Mouse (Mus musculus) neural tube, embryonic 13.5 days (tissue): ENCODE data around the gene Uqcc1. TPM values are rescaled to one million over a fixed set of nuclear protein-coding genes. Genes with fewer than 3 reads are reported as not detected.

ENCODE experiments used
- ATAC-seq: fragments of 200-750 bp; cut with Nextera tagmentation; 2 replicates; pipeline ENCODE4 v1.8.0; 2017; ENCODE audit warnings: low read depth, mild to moderate bottlenecking, moderate TSS enrichment, moderate library complexity
- H3K27ac ChIP-seq: fragments of 300-500 bp; sonication (generic); replicated peaks from 2 replicates; pipeline ENCODE4 v1.5.1; 2015; ENCODE audit warnings: moderate library complexity, mild to moderate bottlenecking, inconsistent platforms
- H3K27me3 ChIP-seq: fragments of 300-500 bp; sonication (generic); 2 replicates; pipeline ENCODE4 v1.6.1; 2015; ENCODE audit warnings: mild to moderate bottlenecking, inconsistent platforms
- H3K36me3 ChIP-seq: fragments of 300-500 bp; sonication (generic); 2 replicates; pipeline ENCODE4 v1.6.1; 2015; ENCODE audit warnings: mild to moderate bottlenecking, inconsistent platforms
- H3K4me1 ChIP-seq: fragments of 300-500 bp; sonication (generic); replicated peaks from 2 replicates; pipeline ENCODE4 v1.6.1; 2015; ENCODE audit warnings: inconsistent platforms
- H3K4me2 ChIP-seq: fragments of 300-500 bp; sonication (generic); 2 replicates; pipeline ENCODE4 v1.6.1; 2015; ENCODE audit warnings: inconsistent platforms, mild to moderate bottlenecking, moderate library complexity
- H3K4me3 ChIP-seq: fragments of 300-500 bp; sonication (generic); 2 replicates; pipeline ENCODE4 v1.5.1; 2015; ENCODE audit warnings: mild to moderate bottlenecking, inconsistent platforms
- H3K9ac ChIP-seq: fragments of 300-500 bp; sonication (generic); 2 replicates; pipeline ENCODE4 v1.6.1; 2015; ENCODE audit warnings: moderate library complexity, mild to moderate bottlenecking, inconsistent platforms
- H3K9me3 ChIP-seq: fragments of 300-500 bp; sonication (generic); 2 replicates; pipeline ENCODE4 v1.6.1; 2016; ENCODE audit warnings: inconsistent platforms
- WGBS: fragments of 180-500 bp; shearing (Covaris S2); methylation state at CpG from one replicate; pipeline ENCODE4 v1.1.7; 2015; 5-methylcytosine and 5-hydroxymethylcytosine counted together
- polyA plus RNA-seq: library from polyadenylated mRNA; unstranded; fragments of >200 nt; fragmentation: Nextera tagmentation; extraction: Ambion mirVana; gene quantifications from 2 replicates; pipeline ENCODE4 v1.2.1, GENCODE M21; 2015

Uqcc1 gene
- polyA plus RNA-seq, 1 experiment from 2014 or later: 69.7 TPM

DNA sequence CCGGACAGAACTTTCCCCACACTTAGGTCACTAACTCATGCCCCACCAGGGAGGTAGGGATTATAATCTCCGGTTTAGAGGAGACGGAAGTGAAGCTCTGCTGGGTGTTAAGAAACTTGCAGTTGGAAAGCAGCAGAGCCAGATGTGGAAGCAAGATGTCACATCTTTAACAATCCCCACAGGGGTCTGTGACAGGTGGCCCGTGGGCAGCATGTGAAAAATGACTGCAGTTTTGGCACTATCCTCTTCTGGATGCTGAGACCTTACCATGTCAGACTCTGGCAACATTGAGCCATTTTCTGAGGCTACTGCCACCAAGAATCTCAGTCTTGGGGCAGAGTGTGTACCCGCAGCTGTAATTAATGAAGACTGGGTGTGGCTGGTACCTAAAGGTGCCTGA lies 126.1 kb downstream of the Uqcc1 start:
- H3K9me3 ChIP-seq: no peaks in the 10 kb centered on the region
- no peaks in the 10 kb centered on the region for H3K27me3 ChIP-seq
- no peak overlapping the region for H3K4me3 ChIP-seq
- no peak overlapping the region for H3K4me2 ChIP-seq
- WGBS: 70% methylated on average over 5 of the region's 5 CpGs
- H3K27ac ChIP-seq: no peak overlapping the region
- no peak overlapping the region for H3K9ac ChIP-seq
- ATAC-seq: no peak
- H3K4me1 ChIP-seq: peaks cover 5% of the 10 kb centered on the region
- peaks cover 74% of the 10 kb centered on the region for H3K36me3 ChIP-seq

DNA sequence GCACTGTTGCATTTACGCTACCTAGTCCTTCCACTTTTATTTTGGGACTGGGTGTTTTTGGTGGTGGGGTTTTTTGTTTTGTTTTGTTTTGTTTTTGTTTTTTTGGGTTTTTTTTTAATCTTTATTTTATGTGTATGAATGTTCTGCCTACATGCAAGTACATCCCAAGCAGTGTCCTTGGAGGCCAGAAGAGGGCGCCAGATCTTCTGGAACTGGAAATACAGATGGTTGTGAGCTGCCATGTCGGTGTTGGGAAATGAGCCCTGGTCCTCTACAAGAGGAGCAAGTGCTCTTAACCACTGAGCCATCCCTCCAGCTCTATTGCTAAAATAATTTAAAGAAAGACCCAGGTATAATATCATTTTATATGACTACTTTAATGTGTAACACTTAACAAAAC lies 127.3 kb downstream of the Uqcc1 start:
- Histone ChIP-seq H3K9me3 (no peaks in the 10 kb centered on the region), H3K4me1 (peaks cover 5% of the 10 kb centered on the region), H3K9ac (no peak overlapping the region), H3K4me3 (no peak overlapping the region), H3K27me3 (no peaks in the 10 kb centered on the region), H3K27ac (no peak overlapping the region), H3K4me2 (no peak overlapping the region), H3K36me3 (peaks cover 81% of the 10 kb centered on the region)
- WGBS: 56% methylated on average over 3 of the region's 3 CpGs
- no peak for ATAC-seq

DNA sequence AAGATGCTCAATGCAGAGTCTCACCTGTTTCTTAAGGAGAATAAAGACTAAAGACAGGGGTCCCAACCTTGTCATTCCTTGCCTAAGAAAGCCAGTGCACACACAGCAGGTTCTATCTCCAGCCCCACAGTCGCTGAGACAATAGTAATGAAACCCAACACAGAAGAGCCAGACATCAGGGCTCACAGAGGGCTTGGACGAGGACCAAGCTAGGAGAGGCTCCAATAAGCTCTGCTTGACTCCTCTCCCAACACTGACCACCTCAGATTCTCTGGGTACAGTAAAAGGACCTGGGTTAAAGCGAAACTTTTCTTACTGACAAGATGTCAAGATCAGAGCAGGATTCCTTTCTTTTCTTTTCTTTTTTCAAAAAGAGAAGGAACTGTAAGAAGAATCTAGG lies 131.5 kb downstream of the Uqcc1 start:
- H3K4me2 ChIP-seq: no peak overlapping the region
- no peak overlapping the region for H3K9ac ChIP-seq
- no peaks in the 10 kb centered on the region for H3K27me3 ChIP-seq
- ATAC-seq: no peak
- H3K36me3 ChIP-seq: peaks cover 86% of the 10 kb centered on the region
- H3K4me3 ChIP-seq: no peak overlapping the region
- WGBS: 74% methylated on average over 3 of the region's 3 CpGs
- no peak overlapping the region for H3K27ac ChIP-seq
- no peaks in the 10 kb centered on the region for H3K4me1 ChIP-seq
- no peaks in the 10 kb centered on the region for H3K9me3 ChIP-seq

Other genes with a start within 250 kb of the Uqcc1 start
- 164 and 166 TPM in 2 replicates for gene Trpc4ap, start 237.9 kb downstream of the Uqcc1 start, polyA plus RNA-seq
- 38.9 and 40.3 TPM in 2 replicates for gene Edem2, start 200.8 kb downstream of the Uqcc1 start, polyA plus RNA-seq
- not detected in 2 replicates for gene Gm17581, start 194.4 kb downstream of the Uqcc1 start, polyA plus RNA-seq
- 4.5 and 5.1 TPM in 2 replicates for gene Procr, start 179.2 kb downstream of the Uqcc1 start, polyA plus RNA-seq
- gene Mmp24, start 155.0 kb downstream of the Uqcc1 start, polyA plus RNA-seq: 11.7 and 12.2 TPM in 2 replicates
- 24.1 and 28.7 TPM in 2 replicates for gene BC029722, start 110.9 kb downstream of the Uqcc1 start, polyA plus RNA-seq
- 156 and 170 TPM in 2 replicates for gene Eif6, start 103.4 kb downstream of the Uqcc1 start, polyA plus RNA-seq
- 0.56 and 0.63 TPM in 2 replicates for gene Fam83c, start 95.5 kb downstream of the Uqcc1 start, polyA plus RNA-seq
- not detected in 2 replicates for gene Gm15557, start 10.4 kb upstream of the Uqcc1 start, polyA plus RNA-seq
- 1.3 and 2.1 TPM in 2 replicates for gene Gdf5, start 15.1 kb upstream of the Uqcc1 start, polyA plus RNA-seq
- 13.6 and 18.6 TPM in 2 replicates for gene Cep250, start 26.1 kb upstream of the Uqcc1 start, polyA plus RNA-seq
- gene 6430550D23Rik, start 77.7 kb upstream of the Uqcc1 start, polyA plus RNA-seq: 2.0 and 3.4 TPM in 2 replicates
- 341 and 372 TPM in 2 replicates for gene Ergic3, start 77.7 kb upstream of the Uqcc1 start, polyA plus RNA-seq
- gene Fer1l4, start 122.6 kb upstream of the Uqcc1 start, polyA plus RNA-seq: not detected in 2 replicates
- gene Spag4, start 134.9 kb upstream of the Uqcc1 start, polyA plus RNA-seq: 5.6 and 6.4 TPM in 2 replicates
- 33.4 and 34.0 TPM in 2 replicates for gene Cpne1, start 181.7 kb upstream of the Uqcc1 start, polyA plus RNA-seq
- 27.7 and 27.8 TPM in 2 replicates for gene Rbm12, start 181.7 kb upstream of the Uqcc1 start, polyA plus RNA-seq
- 21.4 and 26.1 TPM in 2 replicates for gene Gm28036, start 196.8 kb upstream of the Uqcc1 start, polyA plus RNA-seq
- 373 and 399 TPM in 2 replicates for gene Romo1, start 213.7 kb upstream of the Uqcc1 start, polyA plus RNA-seq
- 31.2 and 31.8 TPM in 2 replicates for gene Nfs1, start 213.9 kb upstream of the Uqcc1 start, polyA plus RNA-seq
- 509 and 512 TPM in 2 replicates for gene Rbm39, start 249.9 kb upstream of the Uqcc1 start, polyA plus RNA-seq